ENCODE assay signal across 24 mouse cellular contexts in genomic region chr11:17199170-17199569, GRCm38 (mm10).
"Had no signal": no experiment of that assay in that cellular context is flagged by ENCODE, and none has a peak within 500 bp of the region (broad histone marks: within the 10 kb centered on the region; RNA-seq: fewer than 3 reads in every experiment).

No protein-coding gene starts in this region.

- H3K4me3 ChIP-seq: heart, embryonic 13.5 days; heart, embryonic 15.5 days; hindbrain, embryonic 13.5 days; hindbrain, embryonic 15.5 days; kidney, embryonic 15.5 days; limb, embryonic 13.5 days; limb, embryonic 15.5 days had no signal

- H3K27me3 ChIP-seq: heart, embryonic 13.5 days; heart, embryonic 15.5 days; hindbrain, embryonic 13.5 days; hindbrain, embryonic 15.5 days; kidney, embryonic 15.5 days; limb, embryonic 13.5 days; limb, embryonic 15.5 days had no signal

- H3K27ac ChIP-seq: heart, embryonic 13.5 days; heart, embryonic 15.5 days; hindbrain, embryonic 13.5 days; hindbrain, embryonic 15.5 days; hindbrain, postnatal 0 days; kidney, embryonic 15.5 days; kidney, postnatal 0 days; limb, embryonic 13.5 days; limb, embryonic 15.5 days had no signal

- ATAC-seq: hindbrain, postnatal 0 days; intestine, embryonic 16.5 days had no signal

- H3K4me2 ChIP-seq: heart, embryonic 11.5 days; heart, embryonic 13.5 days; heart, embryonic 15.5 days; hindbrain, embryonic 13.5 days; hindbrain, embryonic 15.5 days; kidney, embryonic 15.5 days; limb, embryonic 13.5 days; limb, embryonic 15.5 days had no signal

- H3K9ac ChIP-seq: heart, embryonic 13.5 days; heart, embryonic 15.5 days; hindbrain, embryonic 13.5 days; hindbrain, embryonic 15.5 days; kidney, embryonic 15.5 days; limb, embryonic 13.5 days; limb, embryonic 15.5 days had no signal

- H3K4me1 ChIP-seq: heart, embryonic 13.5 days; heart, embryonic 15.5 days; hindbrain, embryonic 13.5 days; hindbrain, embryonic 15.5 days; kidney, embryonic 15.5 days; limb, embryonic 13.5 days; limb, embryonic 15.5 days had no signal

- DNase-seq: gastrocnemius, postnatal 14 days; gastrocnemius, postnatal 36 days; heart, adult 18-20 months; heart, postnatal 14 days; heart, postnatal 36 days; kidney, adult 11 months; kidney, adult 2 months; kidney, adult 9 months; kidney, postnatal 14 days; kidney, postnatal 36 days; layer of hippocampus, adult 9-11 months; layer of hippocampus, postnatal 36 days; left cerebral cortex, postnatal 4 days had no signal

- H3K9me3 ChIP-seq: heart, embryonic 13.5 days; heart, embryonic 15.5 days; hindbrain, embryonic 13.5 days; hindbrain, embryonic 15.5 days; kidney, embryonic 15.5 days; limb, embryonic 13.5 days; limb, embryonic 15.5 days had no signal
